Mouse (Mus musculus) olfactory bulb, adult 2 months (tissue): ENCODE results near the gene Gm13271.
"Not testable (repeated sequence)": the region's sequence is repeated elsewhere in the genome, so short reads cannot be mapped to it uniquely, and the experiment has no call there.

Experiments
- CTCF ChIP-seq: fragments of 200-500 bp; IDR thresholded peaks from 2 replicates; pipeline ENCODE4 v1.5.1; 2012; ENCODE audit warnings: low read depth, mild to moderate bottlenecking, low read length, moderate library complexity; ENCODE audit not compliant: insufficient read depth
- POLR2A ChIP-seq: fragments of 200-500 bp; IDR thresholded peaks from 2 replicates; pipeline ENCODE4 v1.6.1; 2012; ENCODE audit warnings: mild to moderate bottlenecking, low read depth, low read length, moderate library complexity; ENCODE audit not compliant: insufficient read depth

DNA sequence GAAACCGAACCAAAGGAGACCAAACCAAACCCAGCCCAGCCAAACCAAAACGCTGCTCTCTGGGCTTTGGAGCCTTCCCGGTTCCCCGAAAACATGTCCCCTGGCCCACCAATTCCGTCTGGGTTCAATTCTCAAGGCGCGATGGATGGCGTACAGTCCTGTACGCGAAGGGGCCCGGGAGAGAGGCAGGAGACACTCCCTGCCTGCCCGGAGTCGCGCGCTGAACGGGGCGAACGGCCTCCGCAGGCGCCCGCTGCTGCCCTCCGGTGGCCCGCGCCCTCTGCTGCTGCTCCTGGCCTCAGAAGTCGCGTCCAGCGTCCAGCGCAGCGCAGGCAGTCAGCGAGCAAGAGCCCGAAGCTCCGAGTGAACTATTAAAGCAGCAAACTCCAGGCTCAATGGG lies 18.9 kb downstream of the Gm13271 start, which contains the start of gene Gm13290:
- TF ChIP-seq CTCF, POLR2A: not testable (repeated sequence)
